Mouse (Mus musculus): ENCODE measurements around the gene Elmo1. TPM values are rescaled to one million over a fixed set of nuclear protein-coding genes. Genes with fewer than 3 reads are reported as not detected.

Elmo1 gene
- total and polyA plus RNA-seq, 3 experiments = 5.2 to 7.6 TPM; not detected in 1

- Histone ChIP-seq H3K4me1 (ENCODE audit: control insufficient read depth in 1 of 2, insufficient read depth in 2 of 2, low read length in 2 of 2) (no peaks in the 10 kb centered on the region), H3K4me3 (ENCODE audit: control insufficient read depth in 1 of 2, insufficient read depth in 1 of 2, low read depth in 2 of 2, low read length in 2 of 2) (no peak overlapping the region), H3K36me3 (ENCODE audit: control insufficient read depth in 1 of 2, insufficient read depth in 2 of 2, low read length in 2 of 2) (no peaks in the 10 kb centered on the region), H3K9me3 (replicated peaks; ENCODE audit: insufficient read depth, low read length) (no peaks in the 10 kb centered on the region), H3K27me3 (ENCODE audit: control insufficient read depth in 1 of 2, insufficient read depth in 2 of 2, low read length in 2 of 2) (no peaks in the 10 kb centered on the region), H3K9ac (ENCODE audit: control insufficient read depth, low read depth, low read length, poor library complexity, severe bottlenecking) (no peak overlapping the region), H3K79me2 (ENCODE audit: control insufficient read depth, insufficient read depth, low read length, poor library complexity) (no peaks in the 10 kb centered on the region), H3K27ac (ENCODE audit: control insufficient read depth, low read depth, low read length) (no peak overlapping the region)
- TF ChIP-seq MXI1 (IDR thresholded peaks at IDR 0.05; ENCODE audit: low read depth, low read length) = no peak
- no peak for TF ChIP-seq TAL1 (IDR thresholded peaks at IDR 0.05; ENCODE audit: low read length)
- no peak for TF ChIP-seq ETS1 (IDR thresholded peaks at IDR 0.05; ENCODE audit: low read depth, low read length)
- TF ChIP-seq POLR2AphosphoS2 (IDR thresholded peaks at IDR 0.05; ENCODE audit: low read length) = no peak
- TF ChIP-seq KAT2A (conservative IDR thresholded peaks at IDR 0.05; ENCODE audit: low read depth, low read length) = no peak
- TF ChIP-seq CHD2 (IDR thresholded peaks at IDR 0.05; ENCODE audit: low read length) = no peak
- TF ChIP-seq UBTF (IDR thresholded peaks at IDR 0.05; ENCODE audit: borderline replicate concordance, insufficient read depth, low read depth, low read length) = no peak
- no peak for TF ChIP-seq BHLHE40 (IDR thresholded peaks at IDR 0.05; ENCODE audit: borderline replicate concordance, low read depth, low read length)
- no peak for TF ChIP-seq TCF12 (IDR thresholded peaks at IDR 0.05; ENCODE audit: low read depth, low read length)
- DNase-seq (ENCODE audit: low read depth, low spot score) = no peak
Observed at GRCm38 (mm10) chr13:20353862-20354603, 263.6 kb downstream of the Elmo1 start.

DNA sequence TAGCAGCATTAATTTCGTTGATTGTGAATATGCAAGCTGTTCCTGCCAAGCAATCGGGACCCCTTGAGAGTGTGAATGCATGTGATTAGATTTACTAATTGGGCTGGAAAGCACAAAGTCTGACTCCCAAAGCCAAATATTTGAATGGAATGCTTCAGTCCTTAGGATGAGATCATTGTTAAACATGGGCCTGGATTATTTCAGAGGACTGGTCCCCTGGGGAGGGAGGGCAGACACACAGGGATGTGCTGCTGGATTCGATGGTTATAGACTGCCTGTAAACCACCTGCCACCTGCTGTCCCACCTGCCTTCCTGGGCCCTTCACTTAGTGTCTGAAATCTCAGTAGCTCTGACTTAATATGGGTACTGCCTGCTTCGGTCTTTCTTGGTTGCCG lies 264.2 kb downstream of the Elmo1 start:
- Histone ChIP-seq H3K4me3 (ENCODE audit: control insufficient read depth in 1 of 2, insufficient read depth in 1 of 2, low read depth in 2 of 2, low read length in 2 of 2) (no peak overlapping the region), H3K36me3 (ENCODE audit: control insufficient read depth in 1 of 2, insufficient read depth in 2 of 2, low read length in 2 of 2) (no peaks in the 10 kb centered on the region), H3K9ac (ENCODE audit: control insufficient read depth, low read depth, low read length, poor library complexity, severe bottlenecking) (no peak overlapping the region), H3K79me2 (ENCODE audit: control insufficient read depth, insufficient read depth, low read length, poor library complexity) (no peaks in the 10 kb centered on the region), H3K4me1 (ENCODE audit: control insufficient read depth in 1 of 2, insufficient read depth in 2 of 2, low read length in 2 of 2) (no peaks in the 10 kb centered on the region), H3K27me3 (ENCODE audit: control insufficient read depth in 1 of 2, insufficient read depth in 2 of 2, low read length in 2 of 2) (no peaks in the 10 kb centered on the region), H3K27ac (ENCODE audit: control insufficient read depth, low read depth, low read length) (no peak overlapping the region), H3K9me3 (replicated peaks; ENCODE audit: insufficient read depth, low read length) (no peaks in the 10 kb centered on the region)
- TF ChIP-seq ZKSCAN1 (IDR thresholded peaks at IDR 0.05; ENCODE audit: low read depth, low read length) = no peak
- no peak for TF ChIP-seq ELF1 (IDR thresholded peaks at IDR 0.05; ENCODE audit: low read depth, low read length)
- no peak for TF ChIP-seq TAL1 (IDR thresholded peaks at IDR 0.05; ENCODE audit: low read length)
- TF ChIP-seq MXI1 (IDR thresholded peaks at IDR 0.05; ENCODE audit: low read depth, low read length) = no peak
- TF ChIP-seq GABPA (IDR thresholded peaks at IDR 0.05; ENCODE audit: low read depth, low read length) = no peak
- no peak for TF ChIP-seq MAFK (IDR thresholded peaks at IDR 0.05; ENCODE audit: borderline replicate concordance, low read depth, low read length)
- no peak for TF ChIP-seq POLR2A (IDR thresholded peaks at IDR 0.05; ENCODE audit: control insufficient read depth in 1 of 2, insufficient read depth in 1 of 2, low read depth in 1 of 2, low read length in 2 of 2, poor library complexity in 1 of 2)
- TF ChIP-seq GATA1 (IDR thresholded peaks at IDR 0.05; ENCODE audit: low read depth, low read length) = no peak
- no peak for DNase-seq (ENCODE audit: low read depth, low spot score)
